Mouse (Mus musculus) MEL (cell line): ENCODE results near the gene Chd2. TPM values are rescaled to one million over a fixed set of nuclear protein-coding genes. Genes with fewer than 3 reads are reported as not detected.

Experiments
- DNase-seq: peaks from one replicate; pipeline ENCODE4 v3.0.0; 2011; ENCODE audit warnings: low read depth, low spot score
- H3K27ac ChIP-seq: 2 replicates; pipeline ENCODE4 v1.5.1; 2012; ENCODE audit warnings: low read depth, mild to moderate bottlenecking, control low read depth, low read length, moderate library complexity; ENCODE audit not compliant: control insufficient read depth
- H3K27me3 ChIP-seq, 2 experiments: fragments of 150-350 bp in 1 of 2; sonication (generic) in 1 of 2; 2 replicates each; pipeline ENCODE4 v1.6.1; 2012; ENCODE audit warnings: low read length in 2 of 2, mild to moderate bottlenecking in 2 of 2, improper control_type of control experiment in 1 of 2, moderate library complexity in 1 of 2; ENCODE audit not compliant: insufficient read depth in 2 of 2, control insufficient read depth in 1 of 2
- H3K36me3 ChIP-seq, 2 experiments: 2 replicates each; pipeline ENCODE4 v1.6.1; 2012 to 2014; ENCODE audit warnings: low read length in 2 of 2, improper control_type of control experiment in 1 of 2, inconsistent platforms in 1 of 2, mild to moderate bottlenecking in 1 of 2; ENCODE audit not compliant: insufficient read depth in 2 of 2, control insufficient read depth in 1 of 2
- H3K4me1 ChIP-seq, 2 experiments: fragments of 150-350 bp in 1 of 2; sonication (generic) in 1 of 2; 2 replicates each; pipeline ENCODE4 v1.6.1; 2012; ENCODE audit warnings: low read length in 2 of 2, improper control_type of control experiment in 1 of 2, mild to moderate bottlenecking in 1 of 2; ENCODE audit not compliant: insufficient read depth in 2 of 2, control insufficient read depth in 1 of 2
- H3K4me3 ChIP-seq, 2 experiments: fragments of 150-350 bp in 1 of 2; sonication (generic) in 1 of 2; 2 replicates each; pipeline ENCODE4 v1.5.1; 2012; ENCODE audit warnings: low read depth in 2 of 2, low read length in 2 of 2, mild to moderate bottlenecking in 2 of 2, moderate library complexity in 2 of 2, control low read depth in 1 of 2, improper control_type of control experiment in 1 of 2; ENCODE audit not compliant: control insufficient read depth in 1 of 2, insufficient read depth in 1 of 2
- H3K79me2 ChIP-seq: 2 replicates; pipeline ENCODE4 v1.6.1; 2012; ENCODE audit warnings: mild to moderate bottlenecking, low read length, moderate library complexity; ENCODE audit not compliant: control insufficient read depth, poor library complexity, insufficient read depth
- H3K9ac ChIP-seq: 2 replicates; pipeline ENCODE4 v1.6.1; 2012; ENCODE audit warnings: low read depth, mild to moderate bottlenecking, control low read depth, low read length, moderate library complexity; ENCODE audit not compliant: control insufficient read depth, poor library complexity, severe bottlenecking
- H3K9me3 ChIP-seq: fragments of 150-350 bp; sonication (generic); replicated peaks from 2 replicates; pipeline ENCODE4 v1.6.1; 2012; ENCODE audit warnings: mild to moderate bottlenecking, low read length, improper control_type of control experiment, moderate library complexity; ENCODE audit not compliant: insufficient read depth
- CTCF ChIP-seq, 3 experiments: IDR thresholded peaks in 2 of 3; conservative IDR thresholded peaks in 1 of 3; 2 replicates each; pipeline ENCODE4 v1.5.1; 2011 to 2012; ENCODE audit warnings: low read length in 3 of 3, low read depth in 2 of 3, mild to moderate bottlenecking in 2 of 3, improper control_type of control experiment in 1 of 3, inconsistent platforms in 1 of 3, mixed read lengths in 1 of 3, moderate library complexity in 1 of 3; ENCODE audit not compliant: control insufficient read depth in 1 of 3, insufficient read depth in 1 of 3, poor library complexity in 1 of 3, severe bottlenecking in 1 of 3
- E2F4 ChIP-seq: IDR thresholded peaks from 2 replicates; pipeline ENCODE4 v1.6.1; 2011; ENCODE audit warnings: low read depth, low read length, improper control_type of control experiment, borderline replicate concordance
- ELF1 ChIP-seq: IDR thresholded peaks from 2 replicates; pipeline ENCODE4 v1.6.1; 2014; ENCODE audit warnings: low read depth, mild to moderate bottlenecking, inconsistent platforms, low read length, improper control_type of control experiment, moderate library complexity
- EP300 ChIP-seq, 2 experiments: IDR thresholded peaks; 2 replicates each; pipeline ENCODE4 v1.6.1; 2011; ENCODE audit warnings: improper control_type of control experiment in 2 of 2, low read length in 2 of 2, low read depth in 1 of 2, mild to moderate bottlenecking in 1 of 2
- ETS1 ChIP-seq: IDR thresholded peaks from 2 replicates; pipeline ENCODE4 v1.6.1; 2012; ENCODE audit warnings: low read depth, mild to moderate bottlenecking, inconsistent platforms, low read length, improper control_type of control experiment, moderate library complexity
- GABPA ChIP-seq: IDR thresholded peaks from 2 replicates; pipeline ENCODE4 v1.6.1; 2012; ENCODE audit warnings: low read depth, mild to moderate bottlenecking, inconsistent platforms, low read length, improper control_type of control experiment, moderate library complexity
- JUND ChIP-seq: IDR thresholded peaks from 2 replicates; pipeline ENCODE4 v1.6.1; 2011; ENCODE audit warnings: low read depth, mild to moderate bottlenecking, improper control_type of control experiment, low read length
- MAFK ChIP-seq: IDR thresholded peaks from 2 replicates; pipeline ENCODE4 v1.6.1; 2011; ENCODE audit warnings: low read depth, mild to moderate bottlenecking, low read length, improper control_type of control experiment, borderline replicate concordance
- MYB ChIP-seq: IDR thresholded peaks from 2 replicates; pipeline ENCODE4 v1.6.1; 2011; ENCODE audit warnings: mild to moderate bottlenecking, low read depth, low read length, improper control_type of control experiment
- NELFE ChIP-seq: IDR thresholded peaks from 2 replicates; pipeline ENCODE4 v1.6.1; 2011; ENCODE audit warnings: low read depth, low read length, improper control_type of control experiment
- NRF1 ChIP-seq: IDR thresholded peaks from 2 replicates; pipeline ENCODE4 v1.6.1; 2014; ENCODE audit warnings: low read depth, mild to moderate bottlenecking, inconsistent platforms, low read length, improper control_type of control experiment, moderate library complexity; ENCODE audit not compliant: poor library complexity, insufficient read depth, severe bottlenecking
- POLR2AphosphoS2 ChIP-seq: IDR thresholded peaks from 2 replicates; pipeline ENCODE4 v1.6.1; 2011; ENCODE audit warnings: low read length, improper control_type of control experiment
- POLR2AphosphoS5 ChIP-seq: IDR thresholded peaks from 2 replicates; pipeline ENCODE4 v1.6.1; 2012; ENCODE audit warnings: low read depth, borderline replicate concordance, mild to moderate bottlenecking, inconsistent platforms, low read length, moderate library complexity, mixed read lengths
- RCOR1 ChIP-seq: IDR thresholded peaks from 2 replicates; pipeline ENCODE4 v1.6.1; 2012; ENCODE audit warnings: low read depth, mild to moderate bottlenecking, inconsistent platforms, low read length, improper control_type of control experiment
- TAL1 ChIP-seq: IDR thresholded peaks from 2 replicates; pipeline ENCODE4 v1.6.1; 2012; ENCODE audit warnings: mild to moderate bottlenecking, inconsistent platforms, low read length, moderate library complexity, mixed read lengths
- TCF12 ChIP-seq: IDR thresholded peaks from 2 replicates; pipeline ENCODE4 v1.6.1; 2014; ENCODE audit warnings: low read depth, mild to moderate bottlenecking, inconsistent platforms, low read length, improper control_type of control experiment, moderate library complexity
- USF2 ChIP-seq, 2 experiments: IDR thresholded peaks; 2 replicates each; pipeline ENCODE4 v1.6.1; 2011 to 2012; ENCODE audit warnings: improper control_type of control experiment in 2 of 2, low read length in 2 of 2, borderline replicate concordance in 1 of 2, inconsistent platforms in 1 of 2, low read depth in 1 of 2, mild to moderate bottlenecking in 1 of 2; ENCODE audit not compliant: insufficient read depth in 1 of 2
- polyA plus RNA-seq, 2 experiments: library from polyadenylated mRNA; stranded (reverse) in 1 of 2; unstranded in 1 of 2; fragments of >175 nt in 1 of 2; fragments of >200 nt in 1 of 2; gene quantifications; 2 replicates each; pipeline versions ENCODE4 v1.2.1 to v1.2.4; 2012; ENCODE audit warnings: low replicate concordance in 2 of 2, low read depth in 1 of 2; ENCODE audit not compliant: insufficient read length in 2 of 2, insufficient read depth in 1 of 2, missing spikeins in 1 of 2
- total RNA-seq: library from RNA; depleted of rRNA; stranded (reverse); fragments of 300-350 nt; gene quantifications from 2 replicates; pipeline ENCODE4 v1.2.3, GENCODE M21; 2012

Chd2 gene
- total and polyA plus RNA-seq, 3 experiments = 9.9 to 275 (median 21.4) TPM

- Histone ChIP-seq H3K4me3 (no peak overlapping the region), H3K4me1 (peaks cover 6 to 13% of the 10 kb centered on the region in 2 experiments), H3K79me2 (no peaks in the 10 kb centered on the region), H3K9me3 (no peaks in the 10 kb centered on the region), H3K36me3 (peaks cover 4 to 5% of the 10 kb centered on the region in 2 experiments), H3K27ac (no peak overlapping the region), H3K27me3 (no peaks in the 10 kb centered on the region), H3K9ac (no peak overlapping the region)
- no peak for DNase-seq
- TF ChIP-seq GABPA (no peak), CTCF (IDR thresholded peaks at IDR 0.05 in 2 of 3, conservative IDR thresholded peaks at IDR 0.05 in 1 of 3; ENCODE audit: control insufficient read depth in 1 of 3, insufficient read depth in 1 of 3, low read depth in 2 of 3, low read length in 3 of 3, poor library complexity in 1 of 3, severe bottlenecking in 1 of 3) (no peak), RCOR1 (no peak), E2F4 (no peak), EP300 (IDR thresholded peaks at IDR 0.05; ENCODE audit: low read depth in 1 of 2, low read length in 2 of 2) (no peak), POLR2AphosphoS2 (no peak), TAL1 (no peak), USF2 (IDR thresholded peaks at IDR 0.05; ENCODE audit: borderline replicate concordance in 1 of 2, insufficient read depth in 1 of 2, low read depth in 1 of 2, low read length in 2 of 2) (no peak), ELF1 (no peak), NRF1 (no peak), JUND (no peak)
Measured at GRCm38 (mm10) chr7:73424705-73425104, 116.9 kb downstream of the Chd2 start.

GRCm38 (mm10) chr7:73424243-73424642 is 117.4 kb downstream of the Chd2 start:
- no peak for TF ChIP-seq MAFK
- no peak for TF ChIP-seq ETS1
- no peak for TF ChIP-seq USF2 (IDR thresholded peaks at IDR 0.05; ENCODE audit: borderline replicate concordance in 1 of 2, insufficient read depth in 1 of 2, low read depth in 1 of 2, low read length in 2 of 2)
- TF ChIP-seq TCF12 = no peak
- no peak for TF ChIP-seq NELFE
- no peak for TF ChIP-seq POLR2AphosphoS5
- TF ChIP-seq NRF1 = no peak
- no peak for TF ChIP-seq MYB
- TF ChIP-seq, all 39 proteins: peak for 0
- DNase-seq = no peak
- no peaks in the 10 kb centered on the region for H3K27me3 ChIP-seq

More at GRCm38 (mm10) chr7:73424243-73424642, 117.4 kb downstream of the Chd2 start:
- no peak overlapping the region for H3K27ac ChIP-seq
- peaks cover 3 to 4% of the 10 kb centered on the region in 2 experiments for H3K36me3 ChIP-seq
- H3K9me3 ChIP-seq = no peaks in the 10 kb centered on the region
- no peak overlapping the region for H3K4me3 ChIP-seq
- peaks cover 6 to 13% of the 10 kb centered on the region in 2 experiments for H3K4me1 ChIP-seq
- no peaks in the 10 kb centered on the region for H3K79me2 ChIP-seq
- H3K9ac ChIP-seq = no peak overlapping the region
